Mouse (Mus musculus) neural tube, embryonic 15.5 days (tissue): ENCODE results near the gene Aip. TPM values are rescaled to one million over a fixed set of nuclear protein-coding genes. Genes with fewer than 3 reads are reported as not detected.
"Not testable (repeated sequence)": the region's sequence is repeated elsewhere in the genome, so short reads cannot be mapped to it uniquely, and the experiment has no call there.

Experiments used
- ATAC-seq: fragments of 200-750 bp; cut with Nextera tagmentation; 2 replicates; pipeline ENCODE4 v1.8.0; 2017; ENCODE audit warnings: mild to moderate bottlenecking, moderate TSS enrichment, moderate library complexity; ENCODE audit not compliant: low FRiP score
- H3K27ac ChIP-seq: fragments of 300-500 bp; sonication (generic); replicated peaks from 2 replicates; pipeline ENCODE4 v1.5.1; 2015; ENCODE audit warnings: mild to moderate bottlenecking, inconsistent platforms
- H3K27me3 ChIP-seq: fragments of 300-500 bp; sonication (generic); replicated peaks from 2 replicates; pipeline ENCODE4 v1.6.1; 2015; ENCODE audit warnings: inconsistent platforms
- H3K36me3 ChIP-seq: fragments of 300-500 bp; sonication (generic); 2 replicates; pipeline ENCODE4 v1.6.1; 2015; ENCODE audit warnings: inconsistent platforms
- H3K4me1 ChIP-seq: fragments of 300-500 bp; sonication (generic); 2 replicates; pipeline ENCODE4 v1.6.1; 2015; ENCODE audit warnings: inconsistent platforms
- H3K4me2 ChIP-seq: fragments of 300-500 bp; sonication (generic); 2 replicates; pipeline ENCODE4 v1.6.1; 2015; ENCODE audit warnings: inconsistent platforms, mild to moderate bottlenecking, moderate library complexity
- H3K4me3 ChIP-seq: fragments of 300-500 bp; sonication (generic); replicated peaks from 2 replicates; pipeline ENCODE4 v1.5.1; 2015; ENCODE audit warnings: mild to moderate bottlenecking, inconsistent platforms
- H3K9ac ChIP-seq: fragments of 300-500 bp; sonication (generic); replicated peaks from 2 replicates; pipeline ENCODE4 v1.6.1; 2015; ENCODE audit warnings: mild to moderate bottlenecking, inconsistent platforms
- H3K9me3 ChIP-seq: fragments of 300-500 bp; sonication (generic); replicated peaks from 2 replicates; pipeline ENCODE4 v1.6.1; 2016; ENCODE audit warnings: inconsistent platforms
- WGBS: fragments of 180-500 bp; shearing (Covaris S2); methylation state at CpG from one replicate; pipeline ENCODE4 v1.1.7; 2015; ENCODE audit warnings: mixed read lengths; 5-methylcytosine and 5-hydroxymethylcytosine counted together
- polyA plus RNA-seq: library from polyadenylated mRNA; unstranded; fragments of >200 nt; fragmentation: Nextera tagmentation; extraction: Ambion mirVana; gene quantifications from 2 replicates; pipeline ENCODE4 v1.2.1, GENCODE M21; 2015

Gene Aip
- polyA plus RNA-seq, 1 experiment from 2014 or later = 105 TPM

GRCm38 (mm10) chr19:4129462-4129861 is 3.8 kb upstream of the Aip start:
- Histone ChIP-seq H3K4me2 (no peak overlapping the region), H3K4me3 (no peak overlapping the region), H3K27me3 (no peaks in the 10 kb centered on the region), H3K4me1 (peaks cover 26% of the 10 kb centered on the region), H3K9ac (no peak overlapping the region), H3K27ac (no peak overlapping the region), H3K36me3 (peaks cover 42% of the 10 kb centered on the region), H3K9me3 (no peaks in the 10 kb centered on the region)
- WGBS = 92% methylated on average over 7 of the region's 7 CpGs
- no peak for ATAC-seq

GRCm38 (mm10) chr19:4126759-4127495 is 1.3 kb upstream of the Aip start:
- no peak for ATAC-seq
- peaks cover 27% of the 10 kb centered on the region for H3K4me1 ChIP-seq

GRCm38 (mm10) chr19:4125268-4125667 is 390 bp downstream of the Aip start:
- Histone ChIP-seq H3K4me3 (peak overlapping the region; percentile 87), H3K36me3 (peaks cover 20% of the 10 kb centered on the region), H3K4me2 (peak overlapping the region; percentile 70), H3K27ac (peak overlapping the region; percentile 69), H3K4me1 (peaks cover 37% of the 10 kb centered on the region), H3K9ac (peak overlapping the region; percentile 85)
- WGBS = 6% methylated on average over 4 of the region's 4 CpGs
- H3K9me3 ChIP-seq, H3K27me3 ChIP-seq: not testable (repeated sequence)
- ATAC-seq = peak; percentile 34

More at GRCm38 (mm10) chr19:4126759-4127495, 1.3 kb upstream of the Aip start:
- H3K9me3 ChIP-seq = no peaks in the 10 kb centered on the region
- H3K36me3 ChIP-seq = peaks cover 28% of the 10 kb centered on the region
- peak overlapping the region; percentile 87 for H3K4me3 ChIP-seq
- peak overlapping the region; percentile 80 for H3K27ac ChIP-seq
- 66% methylated on average over 7 of the region's 7 CpGs for WGBS
- H3K9ac ChIP-seq = peak overlapping the region; percentile 85
- peak overlapping the region; percentile 70 for H3K4me2 ChIP-seq
- no peaks in the 10 kb centered on the region for H3K27me3 ChIP-seq

- H3K9me3 ChIP-seq = no peaks in the 10 kb centered on the region
- peak overlapping the region; percentile 70; the same call in 1 of the 2 replicates for H3K4me2 ChIP-seq
- H3K4me3 ChIP-seq = no peak overlapping the region
- no peak overlapping the region for H3K27ac ChIP-seq
- no peak for ATAC-seq
- H3K36me3 ChIP-seq = peaks cover 12% of the 10 kb centered on the region
- H3K27me3 ChIP-seq = no peaks in the 10 kb centered on the region
- no peak overlapping the region for H3K9ac ChIP-seq
- H3K4me1 ChIP-seq = peaks cover 42% of the 10 kb centered on the region
- 83% methylated on average over 4 of the region's 4 CpGs for WGBS
These were observed 1.2 kb downstream of the Aip start for GRCm38 (mm10) chr19:4124432-4124831.

DNA sequence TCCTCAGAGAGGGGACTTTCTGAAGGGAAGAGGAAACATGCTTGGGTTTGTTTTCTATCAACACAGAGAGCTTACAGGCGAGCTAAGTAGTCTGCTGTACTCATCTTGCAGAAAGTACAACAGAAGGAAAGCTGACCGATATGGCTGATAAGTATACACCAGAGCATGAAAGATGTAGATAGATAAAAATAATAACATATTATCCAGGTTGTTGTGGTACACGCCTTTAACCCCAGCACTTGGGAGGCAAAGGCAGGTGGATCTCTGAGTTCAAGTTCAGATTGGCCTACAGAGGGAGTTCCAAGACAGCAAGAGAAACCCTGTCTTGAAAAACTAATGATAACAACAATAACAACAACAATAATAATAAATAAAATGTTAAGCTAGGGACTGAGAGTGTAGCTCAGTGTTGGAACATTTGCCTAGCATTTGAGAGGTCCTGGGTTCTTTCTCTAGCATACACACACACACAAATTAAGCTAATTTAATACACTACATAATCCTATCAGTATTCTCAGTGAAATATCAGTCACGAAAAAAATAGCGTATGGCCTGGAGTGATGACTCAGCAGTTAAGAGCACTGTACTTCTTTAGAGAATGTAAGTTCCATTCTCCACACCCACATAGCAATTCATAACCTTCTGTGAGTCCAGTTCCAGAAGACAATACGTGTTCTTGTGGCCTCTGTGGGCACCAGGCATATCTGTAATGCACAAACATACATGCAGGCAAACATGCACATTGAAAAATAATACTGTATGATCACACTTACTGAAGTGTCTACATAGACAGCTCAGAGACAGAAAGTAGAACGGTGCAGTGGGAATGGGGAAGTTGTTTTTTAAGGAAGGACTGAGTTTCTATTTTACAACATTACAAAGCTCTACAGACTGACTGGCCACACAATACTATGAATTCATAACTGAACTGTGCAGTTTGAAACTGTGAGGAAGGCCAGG is 3.0 kb downstream of the Aip start:
- Histone ChIP-seq H3K27me3 (no peaks in the 10 kb centered on the region), H3K9me3 (no peaks in the 10 kb centered on the region), H3K27ac (no peak overlapping the region), H3K9ac (no peak overlapping the region), H3K4me3 (no peak overlapping the region), H3K36me3 (peaks cover 10% of the 10 kb centered on the region), H3K4me1 (peaks cover 39% of the 10 kb centered on the region), H3K4me2 (no peak overlapping the region)
- no peak for ATAC-seq
- WGBS = 87% methylated on average over 7 of the region's 7 CpGs

- ATAC-seq, H3K27me3 ChIP-seq, H3K9ac ChIP-seq, H3K4me3 ChIP-seq, H3K9me3 ChIP-seq: not testable (repeated sequence)
- Histone ChIP-seq H3K36me3 (peaks cover 15% of the 10 kb centered on the region), H3K27ac (0 out of 2 replicates have a peak overlapping the region, but pooled peaks have one; percentile 94), H3K4me2 (peak overlapping the region; percentile 48), H3K4me1 (peaks cover 31% of the 10 kb centered on the region)
- WGBS = 69% methylated on average over 6 of the region's 6 CpGs
These were observed 3.8 kb downstream of the Aip start for GRCm38 (mm10) chr19:4121896-4122295.

- 2% methylated on average over 38 of the region's 38 CpGs for WGBS
- H3K4me1 ChIP-seq = peaks cover 25% of the 10 kb centered on the region
- peak; percentile 88 for ATAC-seq
- H3K9ac ChIP-seq = peak overlapping the region; percentile 57
- H3K4me3 ChIP-seq = peak overlapping the region; percentile 62
- peaks cover 21% of the 10 kb centered on the region for H3K36me3 ChIP-seq
- no peaks in the 10 kb centered on the region for H3K9me3 ChIP-seq
- H3K27ac ChIP-seq = peak overlapping the region; percentile 94
- H3K4me2 ChIP-seq = peak overlapping the region; percentile 48
- H3K27me3 ChIP-seq = no peaks in the 10 kb centered on the region
These were observed 4.4 kb downstream of the Aip start for GRCm38 (mm10) chr19:4121097-4121805.

GRCm38 (mm10) chr19:4120496-4120895 is 5.2 kb downstream of the Aip start:
- Histone ChIP-seq H3K9me3 (no peaks in the 10 kb centered on the region), H3K27ac (no peak overlapping the region; the same call in 1 of the 2 replicates), H3K4me3 (peak overlapping the region; percentile 62), H3K9ac (peak overlapping the region; percentile 21; the same call in 1 of the 2 replicates), H3K36me3 (peaks cover 29% of the 10 kb centered on the region), H3K4me2 (peak overlapping the region; percentile 48), H3K4me1 (peaks cover 25% of the 10 kb centered on the region), H3K27me3 (no peaks in the 10 kb centered on the region)
- no peak for ATAC-seq
- WGBS = 90% methylated on average over 2 of the region's 2 CpGs

DNA sequence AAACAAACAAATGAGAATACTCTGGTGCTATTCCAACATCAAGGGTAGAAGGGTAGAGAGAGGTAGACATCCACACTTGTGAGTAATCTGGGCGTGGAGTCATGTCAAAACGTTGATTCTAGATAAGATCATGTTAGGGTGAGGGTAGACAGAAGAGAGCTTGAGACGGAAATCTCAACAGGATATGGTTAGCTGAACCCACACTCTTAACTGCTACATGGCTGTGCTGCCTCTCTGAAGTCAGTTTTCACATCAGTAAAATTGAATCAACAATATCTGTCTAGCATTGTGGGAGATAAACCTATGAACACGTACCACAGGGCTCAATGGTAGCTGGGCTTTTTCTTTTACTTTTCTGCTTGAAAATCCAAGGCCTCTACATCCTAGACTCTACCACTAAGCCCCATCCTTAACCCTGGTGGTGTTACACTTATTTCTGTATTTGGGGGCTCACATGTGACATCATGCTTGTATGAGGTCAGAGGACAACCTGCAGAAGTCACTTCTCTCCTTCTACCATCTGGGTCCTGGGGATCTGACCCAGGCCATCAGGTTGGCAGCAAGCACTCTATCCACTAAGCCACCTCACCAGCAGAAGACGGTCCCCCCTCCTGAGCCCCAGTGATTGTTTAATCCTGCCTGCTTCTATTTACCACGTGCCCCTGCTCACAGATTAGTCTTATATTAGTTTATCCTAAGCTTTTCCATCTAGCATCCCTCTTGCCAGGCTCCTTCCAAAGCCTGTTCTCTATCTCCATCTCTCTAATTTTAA is 5.8 kb downstream of the Aip start:
- Histone ChIP-seq H3K4me3 (peak overlapping the region; percentile 62), H3K4me1 (peaks cover 21% of the 10 kb centered on the region), H3K36me3 (peaks cover 34% of the 10 kb centered on the region), H3K27me3 (no peaks in the 10 kb centered on the region), H3K27ac (no peak overlapping the region), H3K9ac (peak overlapping the region; percentile 21; the same call in 1 of the 2 replicates), H3K9me3 (no peaks in the 10 kb centered on the region), H3K4me2 (peak overlapping the region; percentile 48)
- WGBS = 88% methylated on average over 6 of the region's 6 CpGs
- ATAC-seq = no peak

DNA sequence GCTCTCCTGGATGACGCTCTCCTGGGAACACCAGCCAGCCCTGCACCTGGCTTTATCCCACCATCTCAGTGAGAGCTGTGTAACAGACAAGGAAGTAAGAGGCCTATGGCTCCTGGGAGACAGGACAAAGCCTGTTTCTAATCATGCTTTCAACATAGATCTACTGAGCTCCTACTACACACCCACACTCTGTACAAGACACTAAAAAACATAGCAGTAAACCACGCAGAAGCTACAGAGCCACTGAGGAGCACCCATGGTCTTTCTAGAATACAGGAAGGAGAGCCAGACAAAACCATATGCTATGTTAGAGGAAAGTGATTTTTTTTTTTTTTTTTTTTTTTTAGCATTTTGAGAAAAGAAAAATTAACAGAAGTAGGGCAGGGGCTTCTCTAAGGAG is 7.3 kb downstream of the Aip start:
- Histone ChIP-seq H3K4me2 (no peak overlapping the region), H3K27me3 (no peaks in the 10 kb centered on the region)
- 95% methylated on average over 2 of the region's 2 CpGs for WGBS

More for the DNA sequence above, 7.3 kb downstream of the Aip start:
- H3K4me3 ChIP-seq = no peak overlapping the region
- no peak overlapping the region for H3K27ac ChIP-seq
- no peak overlapping the region for H3K9ac ChIP-seq
- no peaks in the 10 kb centered on the region for H3K9me3 ChIP-seq
- H3K4me1 ChIP-seq = peaks cover 21% of the 10 kb centered on the region
- ATAC-seq = no peak
- peaks cover 50% of the 10 kb centered on the region for H3K36me3 ChIP-seq
